Mouse (Mus musculus): Measurements from ENCODE around the gene Tspan9.

DNA sequence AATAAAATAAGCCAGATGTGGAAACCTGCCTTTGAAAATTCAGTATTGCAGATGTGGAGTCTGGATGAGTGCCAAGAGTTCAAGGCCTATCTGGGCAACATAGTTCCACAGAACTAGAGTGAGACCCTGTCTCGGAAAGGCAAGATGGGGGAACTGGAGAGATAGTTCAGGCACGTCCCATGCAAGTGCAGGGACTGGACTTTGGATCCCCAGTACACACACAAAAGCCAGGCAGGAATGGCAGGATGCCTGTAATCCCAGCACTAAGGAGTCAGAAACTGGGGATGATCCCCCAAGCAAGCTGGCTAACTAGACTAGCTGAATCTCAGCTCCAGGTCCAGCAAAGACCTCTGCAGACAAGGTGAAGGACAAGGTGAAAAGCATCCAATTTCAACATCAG, 12.5 kb upstream of the Tspan9 start:
- no peak for TF ChIP-seq POLR2A (IDR thresholded peaks at IDR 0.05; ENCODE audit: borderline replicate concordance, extremely low read depth, insufficient read depth, insufficient read length, poor library complexity, severe bottlenecking)
- no peak for TF ChIP-seq CTCF (IDR thresholded peaks at IDR 0.05; ENCODE audit: borderline replicate concordance, extremely low read depth, insufficient read depth, insufficient read length)
